Comparison of ENCODE assay signal across 10 mouse cellular contexts in genomic region chr14:74913381-74914230, GRCm38 (mm10). TPM values are rescaled to one million over a fixed set of nuclear protein-coding genes. Genes with fewer than 3 reads are reported as not detected.
DNase-seq lines count a peak whose midpoint lies in the region; ATAC-seq lines count a peak whose summit lies in the region.
"Had no signal": no experiment of that assay in that cellular context is flagged by ENCODE, and none has a peak within 500 bp of the region (broad histone marks: within the 10 kb centered on the region; RNA-seq: fewer than 3 reads in every experiment).

No protein-coding gene starts in this region.

- peak; percentile 40; the same call in 1 of the 2 replicates for ATAC-seq in monocyte, adult 5-6 weeks (replicated peaks; ENCODE audit: insufficient number of reproducible peaks, low FRiP score, low TSS enrichment, poor library complexity, severe bottlenecking)
- ATAC-seq: forebrain, embryonic 15.5 days; liver, postnatal 0 days had no signal

- intact Hi-C loops in heart, postnatal 25 days (cut with DNase I) = loop anchor here (2.0 kb wide), 1 partner anchor 33 kb away; the partner anchor contains the start of gene Lrch1

- peak; percentile 63 for DNase-seq in heart, adult 8-10 months (ENCODE audit: low spot score)
- DNase-seq in heart, postnatal 25 days (ENCODE audit: low spot score) = no peak
- peak; percentile 20 for DNase-seq in adrenal gland, postnatal 25 days
- DNase-seq in kidney, adult 18-20 months = peak; percentile 54
- DNase-seq in cerebellum, adult 11-12 months = no peak
- no peak for DNase-seq in embryo, embryonic 10.5 days (ENCODE audit: low spot score)
- DNase-seq in spleen, adult 12 weeks (ENCODE audit: low spot score) = no peak
- DNase-seq: liver, postnatal 0 days had no signal

RNA-seq across cellular contexts. Expression of gene Lrch1, which starts 34.1 kb away (rescaled TPM):
- total RNA-seq in heart, adult 8-10 months (2022) = 10 to 100 TPM; 13.3 to 14.7 (median 14.6) TPM
- total RNA-seq in heart, postnatal 25 days (2021) = 10 to 100 TPM; 16.8 to 17.9 TPM
- 11.7 and 20.5 TPM in 2 replicates for total RNA-seq in adrenal gland, postnatal 25 days (2021)
- total RNA-seq in monocyte, adult 5-6 weeks (2017) = 31.4 to 43.1 TPM (median 34.7 TPM) in 3 replicates

Comparison
In these comparisons a context has a peak if more than half of its experiments do, and no peak if none do; other contexts are left out.
1. DNase-seq: peak in heart, adult 8-10 months (single experiment), adrenal gland, postnatal 25 days (single experiment) and kidney, adult 18-20 months (single experiment); none in heart, postnatal 25 days (single experiment), cerebellum, adult 11-12 months (single experiment), embryo, embryonic 10.5 days (single experiment) and spleen, adult 12 weeks (single experiment).